Mouse (Mus musculus) G1E (cell line): Measurements from ENCODE around the gene Det1.

Experiments used
- CTCF ChIP-seq: IDR thresholded peaks from 2 replicates; pipeline ENCODE4 v1.5.1; 2012; ENCODE audit warnings: low read depth, low read length, inconsistent platforms, mixed read lengths
- GATA1 ChIP-seq: IDR thresholded peaks from 2 replicates; pipeline ENCODE4 v1.6.1; 2012; ENCODE audit warnings: borderline replicate concordance, low read length, inconsistent platforms, mixed read lengths
- TAL1 ChIP-seq: conservative IDR thresholded peaks from 2 replicates; pipeline ENCODE4 v1.6.1; 2012; ENCODE audit warnings: low read depth, low read length, inconsistent platforms, mixed read lengths

DNA sequence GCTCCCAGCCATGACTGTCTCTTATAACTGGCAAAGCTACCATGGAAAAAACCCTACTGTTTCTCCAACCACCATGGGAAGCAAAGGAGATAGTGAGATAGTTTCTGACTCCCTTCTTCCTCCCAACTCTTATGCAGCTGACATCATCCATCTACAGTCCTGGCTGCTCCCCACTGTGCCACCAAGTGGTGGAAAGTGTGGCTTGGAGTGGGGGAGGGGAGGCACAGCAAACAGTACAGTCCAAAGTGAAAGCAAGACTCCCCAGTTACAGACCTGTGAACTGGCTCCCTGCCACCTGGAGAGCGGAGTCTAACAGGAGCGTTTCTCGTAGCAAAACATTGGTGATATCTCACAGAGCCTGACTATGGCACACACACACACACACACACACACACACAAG lies 43.2 kb downstream of the Det1 start:
- no peak for TF ChIP-seq CTCF
- TF ChIP-seq GATA1 = no peak
- no peak for TF ChIP-seq TAL1
